Mouse (Mus musculus) large intestine, adult 2 months (tissue): Measurements from ENCODE around the gene Snrpf. TPM values are rescaled to one million over a fixed set of nuclear protein-coding genes. Genes with fewer than 3 reads are reported as not detected.

Experiments used
- DNase-seq: peaks from one replicate; pipeline ENCODE4 v3.0.0-alpha.2; 2012; ENCODE audit warnings: low read depth, low spot score
- WGBS: fragments of 180-500 bp; shearing (Covaris S2); methylation state at CpG from one replicate; pipeline ENCODE4 v1.1.7; 2018; 5-methylcytosine and 5-hydroxymethylcytosine counted together
- polyA plus RNA-seq: library from polyadenylated mRNA; depleted of rRNA; stranded (reverse); fragments of >200 nt; gene quantifications from 2 replicates; pipeline ENCODE4 v1.2.3, GENCODE M21; 2012; rRNA removed

Snrpf gene
- 37.6 and 46.7 TPM in 2 replicates for polyA plus RNA-seq

DNA sequence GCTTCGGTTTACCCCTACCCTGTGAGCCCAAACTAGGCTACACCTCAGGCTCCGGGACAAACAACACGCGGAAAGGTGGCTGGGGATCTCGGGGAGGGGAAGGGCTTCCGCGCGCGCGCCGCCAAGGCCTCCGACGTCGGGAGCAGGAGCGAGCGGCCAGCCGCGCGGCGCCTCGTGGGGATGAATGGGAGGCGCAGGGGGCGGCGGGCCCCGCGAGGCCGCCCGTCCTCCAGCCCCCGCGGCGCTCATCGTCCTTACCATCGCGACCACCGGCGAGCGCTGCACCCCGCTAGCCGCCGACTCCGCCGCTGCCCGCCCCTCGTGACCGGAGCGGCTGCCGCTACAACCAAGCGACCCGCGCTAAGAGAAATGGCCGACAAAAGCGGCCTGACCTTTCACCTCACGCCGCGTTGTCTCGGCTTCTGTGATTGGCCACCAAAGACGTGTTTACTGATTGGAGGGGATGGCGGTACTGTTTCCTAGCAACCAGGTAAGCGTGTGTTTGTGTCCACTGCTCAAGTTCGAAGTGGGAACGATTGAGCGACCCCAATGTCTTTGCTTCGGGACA is at the start of gene Snrpf:
Gene Snrpf, minus strand, starts transcription at position 426 of the 568 bp plus-strand sequence.
- WGBS: under 1% methylated on average over 63 of the region's 63 CpGs
- DNase-seq: peak; percentile 87

DNA sequence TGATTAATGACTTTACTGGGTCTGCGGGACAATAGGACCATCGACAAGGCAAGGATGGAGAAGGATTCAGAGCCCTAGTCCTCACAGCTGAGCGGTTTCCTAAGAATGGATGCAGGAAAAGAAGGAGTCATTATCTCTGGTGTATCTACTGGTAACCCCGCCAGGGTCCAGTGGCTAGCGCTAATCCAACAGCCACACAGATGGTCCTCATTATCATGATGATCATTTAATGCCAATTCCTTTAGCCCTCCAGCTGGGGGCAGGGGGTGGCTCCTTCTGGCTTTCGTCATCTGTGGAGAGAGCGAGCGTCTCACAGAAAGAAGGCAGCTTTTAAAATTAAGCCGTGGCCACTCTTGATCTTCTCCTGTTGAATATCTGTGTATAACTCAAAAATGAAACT is 46.4 kb upstream of the Snrpf start:
- no peak for DNase-seq
- 65% methylated on average over 9 of the region's 9 CpGs for WGBS

DNA sequence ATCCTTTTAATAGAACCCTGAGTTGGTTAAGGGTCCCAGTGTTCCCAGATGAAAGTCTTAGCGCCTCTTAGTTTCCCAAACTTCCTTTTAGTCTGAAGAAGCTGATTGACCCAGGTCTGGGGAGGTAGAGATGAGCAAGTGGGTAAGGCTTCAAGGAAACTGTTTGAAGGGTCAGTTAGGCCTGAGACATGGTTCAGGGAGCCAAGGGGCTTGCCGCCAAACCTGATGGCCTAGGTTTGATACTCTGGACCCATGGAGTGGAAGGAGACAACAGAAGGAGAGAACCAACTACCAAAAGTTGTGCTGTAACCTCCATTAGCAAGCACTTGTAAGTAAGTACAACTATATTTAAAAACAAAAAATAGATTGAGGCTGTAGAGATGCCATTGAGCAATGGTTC is 44.5 kb upstream of the Snrpf start:
- 94% methylated on average over 2 of the region's 2 CpGs for WGBS
- no peak for DNase-seq

DNA sequence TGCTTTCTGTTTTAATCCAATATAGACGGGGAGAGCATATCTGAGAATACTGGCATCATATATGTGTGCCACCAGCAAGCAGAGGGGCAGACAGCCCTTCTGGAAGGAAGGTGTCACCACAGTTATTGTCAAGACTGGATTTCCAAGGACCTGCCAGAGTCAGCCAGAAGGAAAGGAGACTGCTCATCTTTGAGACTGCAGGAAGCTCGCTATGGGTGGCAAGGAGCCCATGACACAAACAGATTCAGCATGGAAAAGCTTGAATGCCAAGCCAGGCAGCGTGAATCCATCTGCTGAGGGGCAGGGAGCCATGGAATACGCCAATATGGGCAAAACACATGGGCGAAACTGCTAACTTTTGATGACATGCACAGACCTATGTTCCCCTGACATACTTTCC is 44.1 kb upstream of the Snrpf start:
- DNase-seq: no peak
- 86% methylated on average over 5 of the region's 5 CpGs for WGBS

DNA sequence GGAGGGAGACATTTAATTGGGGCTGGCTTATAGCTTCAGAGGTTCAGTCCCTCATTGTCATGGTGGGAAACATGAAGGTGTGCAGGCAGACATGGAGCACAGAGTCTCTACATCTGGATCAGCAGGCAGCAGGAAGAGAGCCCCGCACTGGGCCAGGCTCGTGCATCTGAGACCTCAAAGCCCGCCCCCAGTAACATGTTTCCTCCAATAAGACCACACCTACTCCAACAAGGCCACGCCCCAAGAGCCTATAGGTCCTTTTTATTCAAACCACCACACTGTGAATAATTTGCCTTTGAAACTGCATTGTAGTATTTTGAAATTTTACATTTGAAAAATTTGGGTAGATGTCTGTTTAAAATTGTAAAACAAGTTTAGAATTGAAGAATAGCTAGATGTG is 42.6 kb upstream of the Snrpf start:
- no peak for DNase-seq
- 76% methylated on average over 4 of the region's 4 CpGs for WGBS

DNA sequence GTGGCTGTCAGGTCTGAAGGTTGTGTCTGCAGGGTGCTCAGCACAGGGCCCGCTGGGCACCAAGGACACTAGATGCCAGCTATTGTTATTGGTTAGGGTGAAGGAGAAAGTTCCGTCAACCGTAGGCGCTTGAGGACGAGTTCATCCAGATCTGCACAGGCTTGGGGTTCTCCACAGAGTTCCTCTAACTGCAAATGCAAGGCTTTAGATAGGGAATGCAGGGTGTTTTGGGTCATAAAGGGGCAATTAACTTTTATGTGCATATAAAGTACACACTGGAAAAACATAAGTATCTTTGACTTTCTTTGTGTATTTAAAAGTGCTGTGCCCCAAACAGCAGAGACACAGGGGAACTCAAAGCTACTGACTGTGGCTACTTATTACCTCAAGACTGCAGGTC is 40.8 kb upstream of the Snrpf start:
- no peak for DNase-seq
- WGBS: 39% methylated on average over 5 of the region's 5 CpGs

DNA sequence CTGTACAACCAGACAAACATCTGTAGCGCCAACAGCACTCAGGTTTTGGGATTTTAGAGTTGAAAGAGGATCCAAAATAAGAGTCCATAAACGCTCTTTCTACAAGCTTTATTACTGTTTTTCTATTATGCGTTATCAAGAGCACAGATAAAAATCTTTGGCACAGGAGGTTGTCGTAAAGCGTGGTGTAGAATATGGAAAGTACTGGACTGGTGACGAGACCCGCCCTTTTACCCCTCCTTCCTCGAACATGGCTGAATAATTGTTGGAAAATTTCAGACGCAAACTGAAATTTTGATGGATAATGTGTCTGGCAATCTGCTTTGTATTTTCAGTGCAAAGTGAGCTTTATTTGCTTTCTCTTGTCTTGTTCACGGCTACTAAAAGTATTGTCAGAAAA is 34.6 kb upstream of the Snrpf start:
- DNase-seq: peak; percentile 83
- WGBS: 19% methylated on average over 10 of the region's 10 CpGs

DNA sequence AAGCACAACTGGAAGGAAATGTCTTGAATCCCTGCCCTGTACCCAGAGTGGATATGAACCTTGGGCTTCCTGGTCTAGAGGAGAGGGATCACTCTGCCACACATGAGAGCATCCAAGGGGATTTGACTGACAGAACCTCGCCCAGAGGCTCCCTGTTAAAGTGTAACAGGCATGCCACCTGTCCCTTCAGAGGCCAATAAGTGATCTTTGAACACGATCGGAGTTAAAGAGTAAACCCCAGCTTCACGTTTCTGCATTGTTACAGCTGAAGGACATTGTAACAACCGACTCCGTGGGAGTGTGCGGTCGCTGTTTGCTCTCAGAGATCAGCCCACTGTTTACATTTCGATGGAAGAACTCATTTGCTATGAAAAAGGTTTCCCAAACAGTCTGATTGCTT is 34.2 kb upstream of the Snrpf start:
- 9% methylated on average over 9 of the region's 9 CpGs for WGBS
- peak; percentile 90 for DNase-seq

DNA sequence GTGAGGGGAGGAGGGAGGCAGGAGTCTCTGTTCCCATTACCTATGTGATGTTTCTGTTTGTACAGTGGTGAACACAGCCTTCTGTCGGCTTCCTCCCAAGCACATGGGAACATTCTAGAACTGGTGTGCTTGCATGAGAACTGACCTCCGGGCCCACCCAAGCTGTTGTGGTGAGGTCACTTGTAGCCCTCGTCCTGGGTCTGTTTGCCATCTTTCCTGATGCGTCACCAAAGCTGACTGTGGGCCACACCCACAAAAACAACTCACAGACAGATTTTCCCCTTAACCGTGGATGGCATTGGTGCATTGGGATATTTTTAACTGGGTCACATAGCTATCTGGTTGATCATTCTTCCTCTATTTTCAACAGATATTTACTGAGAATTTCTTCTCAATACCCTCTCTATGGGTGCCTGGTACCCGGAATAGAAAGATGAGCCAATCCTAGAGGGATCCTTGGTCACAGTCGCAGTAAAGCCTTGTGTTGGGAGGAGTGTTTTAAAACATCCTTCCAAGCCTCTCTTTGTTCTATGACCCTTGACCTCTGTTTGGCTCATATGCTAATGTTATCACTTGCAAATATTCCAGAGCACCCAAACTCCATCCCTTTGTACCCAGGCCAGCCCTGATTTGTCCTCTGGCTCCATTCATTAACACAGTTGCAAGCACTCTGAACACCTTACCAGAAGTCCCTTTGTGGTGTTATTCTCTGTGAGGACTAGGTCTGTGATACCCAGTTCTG is 31.1 kb upstream of the Snrpf start:
- no peak for DNase-seq
- 30% methylated on average over 7 of the region's 7 CpGs for WGBS

DNA sequence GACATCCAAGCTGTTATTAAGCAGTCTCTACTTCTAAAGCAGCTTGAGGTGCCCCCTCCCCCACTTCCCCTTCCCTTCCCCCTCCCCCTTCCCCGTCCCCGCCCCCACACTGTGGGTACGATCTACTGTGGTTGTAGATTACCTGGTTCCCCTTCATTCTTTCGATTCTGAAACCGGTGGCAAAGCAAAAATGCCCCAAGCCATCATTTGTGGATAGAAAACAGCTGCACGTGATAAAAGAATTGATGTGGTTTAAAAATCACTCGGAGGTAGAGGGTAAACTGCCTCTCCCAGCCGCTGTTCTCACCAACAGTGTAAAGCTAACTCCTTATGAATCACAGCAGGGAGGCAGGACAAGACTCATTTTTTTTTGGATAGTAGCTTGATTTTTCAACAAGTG is 25.3 kb upstream of the Snrpf start:
- no peak for DNase-seq
- 73% methylated on average over 8 of the region's 8 CpGs for WGBS

DNA sequence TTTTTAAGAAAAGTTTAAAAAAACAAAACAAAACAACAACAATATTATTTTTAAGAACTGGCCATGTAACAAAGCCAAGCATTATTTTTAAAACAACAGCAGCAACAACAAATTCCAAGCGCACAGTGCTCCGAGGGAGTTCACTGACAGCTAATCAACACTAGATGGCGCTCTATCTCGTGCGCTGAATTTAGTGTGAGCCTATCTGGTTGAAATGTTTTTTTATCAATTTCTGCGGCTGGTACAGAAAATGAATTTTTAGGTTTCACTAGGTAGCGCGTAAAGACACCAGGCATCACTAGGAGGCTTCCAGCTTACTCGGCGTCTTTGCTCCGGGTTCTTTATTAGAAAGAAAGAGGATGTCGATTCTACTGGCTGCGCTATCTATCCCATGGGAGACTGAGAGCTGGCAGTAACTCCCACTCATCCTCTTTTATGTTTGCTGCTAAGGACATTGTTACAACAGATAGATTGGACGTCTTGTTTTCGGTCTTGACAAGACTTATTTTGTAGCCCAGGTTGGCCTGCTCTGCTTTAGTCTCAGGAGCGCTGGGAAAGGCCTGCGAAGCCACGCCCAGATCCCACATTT is 22.0 kb upstream of the Snrpf start:
- DNase-seq: no peak
- 46% methylated on average over 18 of the region's 18 CpGs for WGBS

DNA sequence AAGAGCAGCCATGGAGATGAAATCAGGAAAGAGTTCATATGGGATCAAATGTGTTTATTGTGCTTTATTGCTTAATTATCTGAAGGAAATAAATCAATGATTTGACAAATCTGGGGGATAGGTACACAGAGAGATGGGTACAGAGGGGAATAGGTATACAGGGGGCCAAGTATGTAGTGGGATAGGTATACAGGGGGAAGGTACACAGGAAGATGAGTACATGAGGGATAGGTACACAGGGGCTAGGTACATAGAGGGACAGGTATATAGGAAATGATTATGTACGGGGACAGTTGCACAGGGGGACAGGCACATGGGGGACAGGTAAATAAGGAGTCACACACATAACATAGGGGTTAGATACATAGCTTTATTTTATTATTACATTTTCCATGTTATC is 21.4 kb upstream of the Snrpf start:
- DNase-seq: no peak
- WGBS: 87% methylated on average over 1 of the region's 1 CpGs

DNA sequence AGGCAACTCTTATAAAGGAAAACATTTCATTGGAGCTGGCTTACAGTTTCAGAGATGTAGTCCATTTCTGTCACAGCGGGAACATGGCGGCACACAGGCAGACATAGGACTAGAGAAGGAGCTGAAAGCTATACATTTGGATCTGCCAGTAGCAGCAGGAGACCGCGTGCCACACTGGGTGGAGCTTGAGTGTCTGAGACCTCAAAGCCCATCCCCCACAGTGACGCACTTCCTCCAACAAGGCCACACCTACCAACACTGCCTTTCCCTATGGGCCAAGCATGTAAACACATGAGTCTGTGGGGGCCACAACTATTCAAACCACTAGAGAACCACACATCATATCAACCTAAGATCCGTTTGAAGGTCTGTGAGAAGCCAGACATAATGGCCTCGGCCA is 19.7 kb upstream of the Snrpf start:
- WGBS: 96% methylated on average over 7 of the region's 7 CpGs
- DNase-seq: no peak

DNA sequence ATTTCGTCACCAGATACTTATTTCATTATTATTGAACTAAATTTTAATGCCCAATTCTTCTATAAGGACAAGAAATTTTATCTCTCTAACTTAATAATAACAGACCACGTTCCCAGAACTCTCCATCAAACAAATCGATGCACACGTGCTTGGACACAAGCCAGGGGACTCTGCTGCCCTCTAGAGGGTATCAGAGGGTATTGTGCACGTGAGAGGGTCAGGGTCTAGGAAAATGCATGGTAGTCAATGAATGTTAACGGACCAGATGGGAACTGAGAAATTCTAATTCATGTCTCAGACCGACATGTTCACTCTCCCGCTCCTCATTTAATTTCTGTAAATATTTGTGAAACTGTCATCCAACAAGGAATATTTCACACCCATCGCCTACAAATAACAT is 18.5 kb upstream of the Snrpf start:
- no peak for DNase-seq
- 66% methylated on average over 9 of the region's 9 CpGs for WGBS

DNA sequence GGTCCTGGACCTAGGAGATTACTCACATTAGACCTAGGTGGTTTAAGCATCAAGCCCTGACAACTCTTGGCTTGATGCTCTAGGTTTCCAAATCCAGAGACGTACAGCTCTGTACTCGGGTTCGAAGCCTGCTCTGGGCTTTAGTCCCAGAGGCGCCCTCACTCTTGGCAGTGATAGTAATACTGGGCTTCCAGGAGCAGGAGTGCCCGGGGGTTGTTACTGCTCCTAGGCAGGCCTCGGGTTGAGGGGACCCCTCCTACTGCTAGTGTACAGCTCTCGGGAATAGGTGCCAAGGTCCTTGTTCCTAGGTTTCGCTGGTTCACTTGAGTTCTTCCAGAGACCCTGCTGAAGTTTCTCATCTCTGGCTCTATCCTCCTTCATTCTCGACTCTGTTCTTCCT is 16.8 kb upstream of the Snrpf start:
- no peak for DNase-seq
- 91% methylated on average over 9 of the region's 9 CpGs for WGBS

DNA sequence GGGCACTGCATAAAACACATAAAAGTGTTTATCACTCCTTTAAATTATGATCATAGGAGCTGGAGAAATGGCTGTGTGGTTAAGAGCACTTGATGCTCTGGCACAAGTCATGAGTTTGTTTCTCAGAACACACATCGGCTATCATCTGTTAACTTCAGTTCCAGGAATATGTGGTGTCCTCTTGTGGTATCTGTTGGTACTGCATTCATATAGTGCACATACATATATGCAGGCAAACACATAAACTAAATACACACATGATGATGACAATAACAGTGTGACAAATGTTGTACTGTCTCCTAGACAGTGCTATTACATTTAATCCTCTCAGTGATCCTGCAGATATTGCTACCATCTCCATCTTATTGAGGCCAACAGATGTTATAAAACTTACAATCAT is 13.8 kb upstream of the Snrpf start:
- no peak for DNase-seq
- 98% methylated on average over 1 of the region's 1 CpGs for WGBS

DNA sequence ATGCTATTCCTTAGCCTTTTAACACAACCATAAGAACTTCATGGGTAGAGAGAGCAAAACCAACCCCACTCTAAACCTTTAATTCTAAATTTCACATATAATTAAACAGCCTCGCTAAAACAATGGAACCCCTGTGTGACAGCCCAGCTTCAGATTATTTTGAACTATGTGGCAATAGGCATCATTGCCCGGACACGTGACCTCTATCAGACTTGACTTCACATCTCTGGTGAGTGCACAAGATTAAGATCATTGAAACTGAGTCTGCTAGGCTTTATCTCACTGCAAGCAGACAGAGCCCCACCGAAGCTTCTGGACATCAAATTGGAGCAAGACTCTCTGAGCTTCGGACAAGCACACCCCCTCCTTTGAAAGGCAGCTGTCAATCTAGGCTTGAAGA is 12.8 kb upstream of the Snrpf start:
- whole genome bisulfite sequencing: 85% methylated on average over 5 of the region's 5 CpGs
- no peak for DNase-seq

DNA sequence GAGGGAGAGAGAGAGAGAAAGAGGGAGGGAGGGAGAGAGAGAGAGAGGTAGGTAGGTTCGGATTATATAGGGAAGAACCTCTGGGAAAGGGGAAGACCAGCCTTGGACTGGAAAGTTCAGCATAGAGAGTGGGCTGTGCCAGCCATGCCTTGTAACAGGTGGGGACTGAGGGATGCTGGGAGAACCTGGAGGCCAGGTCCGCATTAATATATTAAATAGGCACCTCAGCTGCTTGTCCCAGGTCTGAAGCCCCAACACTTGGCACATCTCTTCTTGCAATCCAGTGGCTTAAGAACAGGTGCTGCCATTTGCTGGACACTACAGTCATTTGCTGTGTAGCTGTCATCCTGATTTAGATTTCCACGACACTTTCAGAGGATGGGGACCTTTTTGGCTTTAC is 7.1 kb upstream of the Snrpf start:
- 75% methylated on average over 3 of the region's 3 CpGs for WGBS
- DNase-seq: no peak

DNA sequence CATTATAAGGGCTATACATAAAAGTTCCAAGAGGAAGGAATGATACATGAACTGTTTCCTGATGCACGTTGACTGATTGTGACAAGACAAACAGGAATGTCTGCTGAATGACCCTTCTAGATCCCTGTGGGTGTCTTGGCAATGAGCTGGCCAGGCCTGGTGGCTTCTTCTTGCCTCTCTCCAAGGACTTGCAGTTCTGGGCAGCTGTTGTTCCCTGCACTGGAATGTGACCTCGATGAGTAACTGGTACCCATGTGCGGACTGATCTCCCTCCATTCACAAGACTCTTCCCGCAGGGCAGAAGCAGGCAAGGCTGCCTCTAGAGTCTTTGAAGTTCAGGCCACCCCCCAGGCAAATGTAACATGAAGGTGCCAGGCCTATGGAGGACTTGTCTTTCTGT is 6.3 kb upstream of the Snrpf start:
- WGBS: 58% methylated on average over 4 of the region's 4 CpGs
- no peak for DNase-seq

DNA sequence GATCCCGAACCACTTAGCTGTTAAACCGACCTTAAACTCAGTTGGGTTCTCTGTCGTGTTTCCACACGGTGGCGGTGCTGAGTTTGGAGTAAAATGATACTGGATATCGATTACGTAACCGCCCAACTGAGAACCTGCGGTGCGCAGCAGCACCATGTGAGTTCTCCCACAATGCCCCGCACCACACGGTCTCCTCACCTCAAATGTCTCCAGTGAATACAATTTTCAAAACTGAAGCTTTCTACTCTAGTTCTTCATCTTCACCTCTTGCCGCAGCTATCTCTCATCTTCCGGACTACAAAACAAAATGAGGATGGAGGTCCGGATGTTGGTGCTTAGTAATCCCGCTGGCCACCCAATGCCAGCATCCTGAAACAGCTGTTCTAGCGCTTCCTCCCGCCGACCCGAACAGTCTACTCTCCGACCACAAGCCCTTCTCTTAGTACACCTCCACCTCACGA is 4.5 kb upstream of the Snrpf start:
- peak; percentile 58 for DNase-seq
- 1% methylated on average over 22 of the region's 22 CpGs for WGBS

DNA sequence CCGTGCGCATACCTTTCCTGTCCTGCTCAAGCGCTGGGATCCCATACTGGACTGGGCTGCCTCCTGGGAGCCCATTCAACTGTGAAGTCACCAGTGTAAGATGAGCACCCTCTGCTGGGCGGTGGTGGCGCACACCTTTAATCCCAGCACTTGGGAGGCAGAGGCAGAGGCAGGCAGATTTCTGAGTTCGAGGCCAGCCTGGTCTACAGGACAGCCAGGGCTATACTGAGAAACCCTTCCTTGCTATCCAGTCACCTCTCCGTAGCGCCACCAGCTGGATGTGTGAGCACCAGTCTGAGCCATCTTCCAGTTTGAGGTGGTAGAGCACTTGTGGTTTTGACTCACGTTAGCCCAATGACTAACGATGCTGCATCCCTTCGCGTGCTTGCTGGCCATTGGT is 3.0 kb upstream of the Snrpf start:
- DNase-seq: no peak
- WGBS: 61% methylated on average over 12 of the region's 12 CpGs
